Mouse (Mus musculus) embryonic fibroblast, embryonic 13.5 days (primary cell): ENCODE measurements at regions not wholly inside any gene's neighbourhood (a gene's known extent, or its start where the extent isn't known, plus 50 kb on each side); places are given as distances from the start of the nearest gene placed in this dataset.

Source experiments
- CTCF ChIP-seq: IDR thresholded peaks from 2 replicates; pipeline ENCODE4 v1.5.1; 2011; ENCODE audit warnings: mild to moderate bottlenecking, control low read depth, low read length, moderate library complexity, borderline replicate concordance; ENCODE audit not compliant: insufficient read depth
- POLR2A ChIP-seq: IDR thresholded peaks from 2 replicates; pipeline ENCODE4 v1.6.1; 2011; ENCODE audit warnings: low read depth, mild to moderate bottlenecking, control low read depth, low read length, moderate library complexity

DNA sequence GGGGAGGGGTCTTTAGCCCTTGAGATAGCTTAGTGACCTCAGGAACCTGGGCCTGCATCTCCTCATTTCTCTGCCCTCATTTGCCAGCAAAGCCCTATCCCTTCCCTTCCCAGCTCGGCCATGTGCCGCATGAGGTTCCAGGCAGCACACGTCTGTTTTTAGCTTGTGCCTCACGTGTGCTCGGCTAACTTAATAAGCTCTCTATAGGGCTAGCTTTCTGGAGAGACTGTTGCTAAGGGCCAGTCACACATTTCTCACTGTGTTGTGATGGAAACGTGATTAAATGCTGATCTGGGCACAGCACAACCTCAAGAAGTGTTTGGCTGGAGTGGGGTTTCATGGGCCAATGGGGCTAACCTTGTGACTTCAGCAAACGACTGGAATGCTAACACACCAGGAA lies 55.5 kb downstream of the Gpr6 start:
- no peak for TF ChIP-seq POLR2A
- no peak for TF ChIP-seq CTCF
